Mouse (Mus musculus): ENCODE results near the gene Gm17482. TPM values are rescaled to one million over a fixed set of nuclear protein-coding genes. Genes with fewer than 3 reads are reported as not detected.

Gene Gm17482
- polyA plus RNA-seq (2014; fragmentation: Nextera tagmentation; extraction: Ambion mirVana) = not detected in 2 replicates

DNA sequence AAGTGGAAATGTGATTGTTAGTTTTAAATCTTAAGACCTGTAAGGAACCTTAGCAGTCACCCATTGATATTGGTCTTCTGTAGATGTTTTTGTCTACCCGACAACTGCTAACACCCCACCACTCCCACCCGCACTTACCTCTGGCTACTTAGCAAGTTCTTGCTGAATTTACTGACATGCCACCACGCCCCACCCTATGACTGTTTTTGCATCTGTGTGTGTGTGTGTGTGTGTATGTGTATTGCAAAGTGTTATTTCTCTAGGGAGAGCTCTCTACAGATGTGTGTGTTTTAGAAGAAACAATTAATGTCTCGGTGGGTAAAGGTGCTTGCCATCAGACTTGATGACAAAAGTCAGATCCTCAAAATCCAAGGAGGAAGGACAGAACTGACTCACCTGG, at the start of gene Gm17482:
Gene Gm17482 (plus strand): TSS at position 301 of the 400 bp plus-strand sequence.
- H3K27ac ChIP-seq (ENCODE audit: low read length) = no peak within 1 kb of the TSS
- H3K4me2 ChIP-seq (replicated peaks; ENCODE audit: low read depth, low read length) = no peak within 1 kb of the TSS
- no peaks in the 10 kb centered on the region for H3K36me3 ChIP-seq (ENCODE audit: control insufficient read depth, insufficient read depth, low read length)
- H3K9me3 ChIP-seq (ENCODE audit: control insufficient read depth, low read depth, low read length) = no peaks in the 10 kb centered on the region
- no peaks in the 10 kb centered on the region for H3K4me1 ChIP-seq (ENCODE audit: control insufficient read depth, insufficient read depth, low read length)
- H3K4me3 ChIP-seq (ENCODE audit: low read depth, low read length) = no peak within 1 kb of the TSS
- WGBS = 74% methylated on average over 4 of the region's 4 CpGs
- no peaks in the 10 kb centered on the region for H3K27me3 ChIP-seq (ENCODE audit: control insufficient read depth, insufficient read depth, low read length)
- no peak within 1 kb of the TSS for H3K9ac ChIP-seq (replicated peaks; ENCODE audit: low read depth, low read length)
- no peak for ATAC-seq (ENCODE audit: insufficient number of reproducible peaks, insufficient read depth, low FRiP score, low read depth)

DNA sequence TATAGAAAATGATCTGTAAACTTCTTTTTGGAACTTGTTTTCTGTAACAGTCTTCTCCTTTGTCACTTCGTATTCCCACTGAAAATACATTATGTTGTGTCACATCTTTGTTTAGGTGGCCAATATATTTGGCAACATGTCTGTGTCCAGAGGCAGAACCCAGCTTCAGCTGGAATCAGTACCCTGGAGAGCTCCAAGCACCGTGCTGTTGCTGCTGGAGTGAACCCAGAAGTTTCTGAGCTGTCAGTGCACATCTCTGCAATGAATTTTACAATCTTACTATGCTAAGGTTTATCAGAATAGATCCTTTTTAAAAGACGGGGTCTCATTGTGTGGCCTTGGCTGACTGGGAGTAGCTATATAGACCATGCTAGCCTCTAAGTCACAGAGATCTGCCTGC, 48.3 kb upstream of the Gm17482 start:
- H3K9ac ChIP-seq (replicated peaks; ENCODE audit: low read depth, low read length) = no peak overlapping the region
- H3K9me3 ChIP-seq (ENCODE audit: control insufficient read depth, low read depth, low read length) = no peaks in the 10 kb centered on the region
- H3K27me3 ChIP-seq (ENCODE audit: control insufficient read depth, insufficient read depth, low read length) = no peaks in the 10 kb centered on the region
- no peak overlapping the region for H3K27ac ChIP-seq (ENCODE audit: low read length)
- H3K4me1 ChIP-seq (ENCODE audit: control insufficient read depth, insufficient read depth, low read length) = no peaks in the 10 kb centered on the region
- H3K36me3 ChIP-seq (ENCODE audit: control insufficient read depth, insufficient read depth, low read length) = no peaks in the 10 kb centered on the region
- H3K4me3 ChIP-seq (ENCODE audit: low read depth, low read length) = no peak overlapping the region
- no peak for ATAC-seq (ENCODE audit: insufficient number of reproducible peaks, insufficient read depth, low FRiP score, low read depth)
- 21% methylated on average over 3 of the region's 3 CpGs for WGBS
- H3K4me2 ChIP-seq (replicated peaks; ENCODE audit: low read depth, low read length) = no peak overlapping the region

GRCm38 (mm10) chr6:115181094-115181493, 46.0 kb upstream of the Gm17482 start:
- no peak for ATAC-seq (ENCODE audit: insufficient number of reproducible peaks, insufficient read depth, low FRiP score, low read depth)
- H3K9me3 ChIP-seq (ENCODE audit: control insufficient read depth, low read depth, low read length) = no peaks in the 10 kb centered on the region
- WGBS = 76% methylated on average over 2 of the region's 2 CpGs

GRCm38 (mm10) chr6:115191111-115191510, 36.0 kb upstream of the Gm17482 start:
- Histone ChIP-seq H3K36me3 (ENCODE audit: control insufficient read depth, insufficient read depth, low read length) (no peaks in the 10 kb centered on the region), H3K27me3 (ENCODE audit: control insufficient read depth, insufficient read depth, low read length) (no peaks in the 10 kb centered on the region), H3K4me3 (ENCODE audit: low read depth, low read length) (no peak overlapping the region), H3K4me2 (replicated peaks; ENCODE audit: low read depth, low read length) (no peak overlapping the region), H3K27ac (ENCODE audit: low read length) (no peak overlapping the region), H3K9ac (replicated peaks; ENCODE audit: low read depth, low read length) (no peak overlapping the region), H3K4me1 (ENCODE audit: control insufficient read depth, insufficient read depth, low read length) (no peaks in the 10 kb centered on the region), H3K9me3 (ENCODE audit: control insufficient read depth, low read depth, low read length) (no peaks in the 10 kb centered on the region)
- no peak for ATAC-seq (ENCODE audit: insufficient number of reproducible peaks, insufficient read depth, low FRiP score, low read depth)
- WGBS = 32% methylated on average over 7 of the region's 7 CpGs

More at GRCm38 (mm10) chr6:115181094-115181493, 46.0 kb upstream of the Gm17482 start:
- H3K4me3 ChIP-seq (ENCODE audit: low read depth, low read length) = no peak overlapping the region
- H3K27me3 ChIP-seq (ENCODE audit: control insufficient read depth, insufficient read depth, low read length) = no peaks in the 10 kb centered on the region
- no peak overlapping the region for H3K9ac ChIP-seq (replicated peaks; ENCODE audit: low read depth, low read length)
- H3K4me2 ChIP-seq (replicated peaks; ENCODE audit: low read depth, low read length) = no peak overlapping the region
- H3K27ac ChIP-seq (ENCODE audit: low read length) = no peak overlapping the region
- no peaks in the 10 kb centered on the region for H3K36me3 ChIP-seq (ENCODE audit: control insufficient read depth, insufficient read depth, low read length)
- no peaks in the 10 kb centered on the region for H3K4me1 ChIP-seq (ENCODE audit: control insufficient read depth, insufficient read depth, low read length)

GRCm38 (mm10) chr6:115200753-115201152, 26.4 kb upstream of the Gm17482 start:
- Histone ChIP-seq H3K36me3 (ENCODE audit: control insufficient read depth, insufficient read depth, low read length) (no peaks in the 10 kb centered on the region), H3K4me2 (replicated peaks; ENCODE audit: low read depth, low read length) (no peak overlapping the region), H3K9me3 (ENCODE audit: control insufficient read depth, low read depth, low read length) (no peaks in the 10 kb centered on the region), H3K27ac (ENCODE audit: low read length) (no peak overlapping the region), H3K4me3 (ENCODE audit: low read depth, low read length) (no peak overlapping the region), H3K27me3 (ENCODE audit: control insufficient read depth, insufficient read depth, low read length) (no peaks in the 10 kb centered on the region), H3K9ac (replicated peaks; ENCODE audit: low read depth, low read length) (no peak overlapping the region), H3K4me1 (ENCODE audit: control insufficient read depth, insufficient read depth, low read length) (no peaks in the 10 kb centered on the region)
- ATAC-seq (ENCODE audit: insufficient number of reproducible peaks, insufficient read depth, low FRiP score, low read depth) = no peak
- WGBS = 48% methylated on average over 3 of the region's 3 CpGs

- Histone ChIP-seq H3K4me3 (ENCODE audit: low read depth, low read length) (no peak overlapping the region), H3K4me1 (ENCODE audit: control insufficient read depth, insufficient read depth, low read length) (no peaks in the 10 kb centered on the region), H3K36me3 (ENCODE audit: control insufficient read depth, insufficient read depth, low read length) (no peaks in the 10 kb centered on the region), H3K9me3 (ENCODE audit: control insufficient read depth, low read depth, low read length) (no peaks in the 10 kb centered on the region), H3K27me3 (ENCODE audit: control insufficient read depth, insufficient read depth, low read length) (no peaks in the 10 kb centered on the region), H3K4me2 (replicated peaks; ENCODE audit: low read depth, low read length) (no peak overlapping the region), H3K27ac (ENCODE audit: low read length) (no peak overlapping the region), H3K9ac (replicated peaks; ENCODE audit: low read depth, low read length) (no peak overlapping the region)
- no peak for ATAC-seq (ENCODE audit: insufficient number of reproducible peaks, insufficient read depth, low FRiP score, low read depth)
- 60% methylated on average over 3 of the region's 3 CpGs for WGBS
Measured at GRCm38 (mm10) chr6:115203029-115203428, 24.1 kb upstream of the Gm17482 start.

DNA sequence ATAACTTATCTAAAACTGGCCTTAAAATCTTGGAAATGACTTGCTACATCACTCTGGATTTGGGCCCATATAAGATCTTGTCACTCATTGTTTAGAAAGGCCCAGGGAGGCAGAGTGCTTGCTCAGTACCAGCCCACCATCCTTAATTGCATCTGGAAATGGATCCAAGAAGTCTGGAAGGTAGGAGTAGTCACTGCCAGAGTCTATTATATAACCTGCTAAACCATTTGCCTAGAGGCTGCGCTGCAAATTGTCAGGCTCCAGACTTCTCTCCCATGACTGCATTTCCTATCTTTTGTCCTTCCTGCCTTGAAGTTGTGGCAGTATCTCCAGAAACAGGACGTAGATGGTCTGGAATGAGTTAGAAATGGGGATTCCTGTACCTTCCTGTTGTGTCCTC, 17.0 kb upstream of the Gm17482 start:
- Histone ChIP-seq H3K36me3 (ENCODE audit: control insufficient read depth, insufficient read depth, low read length) (no peaks in the 10 kb centered on the region), H3K4me1 (ENCODE audit: control insufficient read depth, insufficient read depth, low read length) (peaks cover 5% of the 10 kb centered on the region), H3K4me2 (replicated peaks; ENCODE audit: low read depth, low read length) (no peak overlapping the region), H3K27me3 (ENCODE audit: control insufficient read depth, insufficient read depth, low read length) (no peaks in the 10 kb centered on the region), H3K9me3 (ENCODE audit: control insufficient read depth, low read depth, low read length) (no peaks in the 10 kb centered on the region), H3K4me3 (ENCODE audit: low read depth, low read length) (no peak overlapping the region), H3K27ac (ENCODE audit: low read length) (peak overlapping the region; percentile 41; the same call in 1 of the 2 replicates), H3K9ac (replicated peaks; ENCODE audit: low read depth, low read length) (no peak overlapping the region)
- 56% methylated on average over 2 of the region's 2 CpGs for WGBS
- no peak for ATAC-seq (ENCODE audit: insufficient number of reproducible peaks, insufficient read depth, low FRiP score, low read depth)

DNA sequence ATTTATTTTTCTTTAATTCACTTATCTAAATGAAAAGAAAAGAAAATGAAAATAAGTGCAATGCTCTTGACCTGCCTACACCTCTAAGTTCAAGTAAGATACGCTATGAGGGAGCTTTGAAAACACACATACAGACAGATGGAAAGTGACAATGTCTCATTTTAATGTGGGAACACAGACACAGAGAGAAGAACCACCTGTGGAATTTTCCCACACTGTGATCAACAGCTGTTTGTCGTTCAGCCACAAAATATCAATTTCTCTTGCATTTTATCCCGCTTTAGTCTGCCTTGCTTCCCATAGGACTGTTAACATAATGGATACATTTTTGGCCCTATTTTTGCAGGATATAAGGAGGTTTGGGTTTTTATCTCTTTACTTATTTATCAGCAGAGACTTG, 16.3 kb upstream of the Gm17482 start:
- Histone ChIP-seq H3K4me1 (ENCODE audit: control insufficient read depth, insufficient read depth, low read length) (peaks cover 5% of the 10 kb centered on the region), H3K9ac (replicated peaks; ENCODE audit: low read depth, low read length) (no peak overlapping the region), H3K27ac (ENCODE audit: low read length) (no peak overlapping the region; the same call in 1 of the 2 replicates), H3K27me3 (ENCODE audit: control insufficient read depth, insufficient read depth, low read length) (no peaks in the 10 kb centered on the region), H3K4me2 (replicated peaks; ENCODE audit: low read depth, low read length) (no peak overlapping the region), H3K36me3 (ENCODE audit: control insufficient read depth, insufficient read depth, low read length) (no peaks in the 10 kb centered on the region), H3K4me3 (ENCODE audit: low read depth, low read length) (no peak overlapping the region), H3K9me3 (ENCODE audit: control insufficient read depth, low read depth, low read length) (no peaks in the 10 kb centered on the region)
- no peak; the same call in 1 of the 2 replicates for ATAC-seq (ENCODE audit: insufficient number of reproducible peaks, insufficient read depth, low FRiP score, low read depth)
- WGBS = 50% methylated on average over 3 of the region's 3 CpGs
